Mouse (Mus musculus) adrenal gland, adult 2 months (tissue): ENCODE data around the gene Cnih3. TPM values are rescaled to one million over a fixed set of nuclear protein-coding genes. Genes with fewer than 3 reads are reported as not detected.

ENCODE experiments used
- DNase-seq: peaks from one replicate; pipeline ENCODE4 v3.0.0; 2021
- polyA plus RNA-seq: library from polyadenylated mRNA; depleted of rRNA; stranded (reverse); fragments of >200 nt; gene quantifications from 2 replicates; pipeline ENCODE4 v1.2.3, GENCODE M21; 2012; rRNA removed
- total RNA-seq, 2 experiments: library from RNA; stranded (reverse); gene quantifications; 2 replicates each; pipeline ENCODE4 v1.2.3; 2021

The Cnih3 gene
- total and polyA plus RNA-seq, 3 experiments: not detected

- DNase-seq: peak; percentile 13
These were observed 100.7 kb downstream of the Cnih3 start for GRCm38 (mm10) chr1:181453106-181453505.

GRCm38 (mm10) chr1:181456911-181457310 is 104.5 kb downstream of the Cnih3 start:
- DNase-seq: no peak

GRCm38 (mm10) chr1:181459431-181460105 is 107.1 kb downstream of the Cnih3 start:
- DNase-seq: no peak

GRCm38 (mm10) chr1:181460283-181460682 is 107.9 kb downstream of the Cnih3 start:
- no peak for DNase-seq

- DNase-seq: no peak
These were observed 109.1 kb downstream of the Cnih3 start for GRCm38 (mm10) chr1:181461484-181461883.

- DNase-seq: peak; percentile 70
These were observed 109.8 kb downstream of the Cnih3 start for GRCm38 (mm10) chr1:181462051-181462905.

GRCm38 (mm10) chr1:181462906-181463179 is 110.4 kb downstream of the Cnih3 start:
- no peak for DNase-seq

- peak; percentile 23 for DNase-seq
These were observed 112.6 kb downstream of the Cnih3 start for GRCm38 (mm10) chr1:181465027-181465426.

GRCm38 (mm10) chr1:181466040-181466439 is 113.6 kb downstream of the Cnih3 start:
- DNase-seq: no peak

GRCm38 (mm10) chr1:181466601-181467320 is 114.3 kb downstream of the Cnih3 start:
- no peak for DNase-seq

GRCm38 (mm10) chr1:181467321-181467670 is 114.9 kb downstream of the Cnih3 start:
- no peak for DNase-seq

GRCm38 (mm10) chr1:181469415-181469814 is 117.0 kb downstream of the Cnih3 start:
- no peak for DNase-seq

- no peak for DNase-seq
These were observed 123.7 kb downstream of the Cnih3 start for GRCm38 (mm10) chr1:181476141-181476540.

- DNase-seq: no peak
These were observed 124.1 kb downstream of the Cnih3 start for GRCm38 (mm10) chr1:181476557-181476956.

- DNase-seq: no peak
These were observed 132.3 kb downstream of the Cnih3 start for GRCm38 (mm10) chr1:181484696-181485095.

- no peak for DNase-seq
These were observed 151.0 kb downstream of the Cnih3 start for GRCm38 (mm10) chr1:181503471-181503870.

GRCm38 (mm10) chr1:181505367-181505766 is 152.9 kb downstream of the Cnih3 start:
- DNase-seq: no peak

Other genes with a start within 250 kb of the Cnih3 start
- gene Nvl, start 208.4 kb upstream of the Cnih3 start, total RNA-seq: 10 to 100 TPM; 15.3 to 16.6 TPM
- 6.3 and 7.0 TPM in 2 replicates for gene Nvl, start 208.4 kb upstream of the Cnih3 start, polyA plus RNA-seq
- gene Cnih4, start 207.9 kb upstream of the Cnih3 start, total RNA-seq: 10 to 100 TPM; 69.0 to 71.5 TPM
- 6.0 and 9.2 TPM in 2 replicates for gene Cnih4, start 207.9 kb upstream of the Cnih3 start, polyA plus RNA-seq
- gene Wdr26, start 140.6 kb upstream of the Cnih3 start, total RNA-seq: 100 to 1,000 TPM; 113 to 140 TPM
- gene Wdr26, start 140.6 kb upstream of the Cnih3 start, polyA plus RNA-seq: 56.7 and 62.2 TPM in 2 replicates
- not detected for gene Ccdc121, start 158.8 kb downstream of the Cnih3 start, total RNA-seq
- gene Ccdc121, start 158.8 kb downstream of the Cnih3 start, polyA plus RNA-seq: not detected in 2 replicates
- under 1 TPM; 0.03 to 0.14 TPM for gene Dnah14, start 223.9 kb downstream of the Cnih3 start, total RNA-seq
- gene Dnah14, start 223.9 kb downstream of the Cnih3 start, polyA plus RNA-seq: not detected in 2 replicates